In the genomic region with DNA sequence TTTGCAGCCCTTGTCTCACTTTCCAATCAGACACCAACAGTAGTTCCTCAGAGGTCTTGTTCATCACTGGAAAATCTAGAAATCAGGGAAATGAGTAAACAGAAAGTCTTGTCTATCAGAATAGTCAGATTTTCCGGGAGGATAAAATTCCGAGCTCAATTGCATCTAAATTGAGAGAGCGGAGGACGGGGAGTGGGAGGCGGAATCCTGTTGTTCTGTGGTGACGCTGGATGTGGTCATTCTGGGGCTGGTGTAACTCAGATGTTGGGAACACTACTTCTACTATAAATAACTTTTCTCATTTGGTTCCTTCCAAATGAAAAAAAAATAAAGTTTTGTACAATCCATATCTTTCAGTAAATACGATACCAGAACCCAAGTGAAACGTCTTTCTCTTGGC, we compare ENCODE assay signal across 10 mouse cellular contexts. TPM values are rescaled to one million over a fixed set of nuclear protein-coding genes. Genes with fewer than 3 reads are reported as not detected.
"Had no signal": no experiment of that assay in that cellular context is flagged by ENCODE, and none has a peak within 500 bp of the region (broad histone marks: within the 10 kb centered on the region; RNA-seq: fewer than 3 reads in every experiment).

No protein-coding gene starts in this region.

- DNase-seq: lung, adult 2 months; lung, postnatal 14 days; lung, postnatal 36 days; right cerebral cortex, postnatal 25 days; thymus, adult 2 months; thymus, postnatal 25 days; thymus, postnatal 4 days had no signal

RNA-seq across cellular contexts. Expression of a gene that starts 24.2 kb away (rescaled TPM):
- total RNA-seq: megakaryocyte progenitor cell, adult 5-6 weeks; monocyte, adult 5-6 weeks; neutrophil, adult 5-6 weeks had no signal
